Mouse (Mus musculus) testis, adult 2 months (tissue): ENCODE results near the gene Cactin.

Experiments used
- CTCF ChIP-seq: fragments of 200-500 bp; IDR thresholded peaks from 2 replicates; pipeline ENCODE4 v1.5.1; 2012; ENCODE audit warnings: low read depth, mild to moderate bottlenecking, inconsistent platforms, low read length, moderate library complexity; ENCODE audit not compliant: control insufficient read depth, insufficient read depth, insufficient replicate concordance
- POLR2A ChIP-seq: fragments of 200-500 bp; IDR thresholded peaks from 2 replicates; pipeline ENCODE4 v1.6.1; 2012; ENCODE audit warnings: low read depth, mild to moderate bottlenecking, inconsistent platforms, low read length, moderate library complexity; ENCODE audit not compliant: control insufficient read depth

GRCm38 (mm10) chr10:81284189-81284588 is 36.7 kb upstream of the Cactin start:
- TF ChIP-seq CTCF (no peak), POLR2A (no peak)
